Mouse (Mus musculus): ENCODE results near the gene Nars2.

Nars2 gene

DNA sequence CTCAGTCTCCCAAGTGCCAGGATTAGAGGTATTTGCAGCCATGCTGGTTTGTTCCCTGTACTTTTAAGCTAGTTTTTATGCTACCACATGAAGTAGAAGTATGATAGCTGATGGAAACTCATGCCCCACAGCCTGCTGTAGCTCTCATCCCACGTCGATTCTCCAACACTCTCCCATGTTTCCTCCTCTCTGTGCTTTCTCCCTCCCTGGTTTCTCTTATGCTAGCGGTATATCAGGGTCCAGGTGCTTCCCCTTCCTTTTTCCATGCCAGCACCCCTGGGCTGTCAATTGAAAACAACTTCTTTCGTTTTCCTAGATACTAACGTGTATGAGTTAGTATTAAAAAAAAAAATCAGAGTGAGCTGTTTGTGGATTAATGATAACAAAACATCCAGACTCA, 120.8 kb downstream of the Nars2 start:
- DNase-seq (ENCODE audit: low spot score in 2 of 2), result no peak

DNA sequence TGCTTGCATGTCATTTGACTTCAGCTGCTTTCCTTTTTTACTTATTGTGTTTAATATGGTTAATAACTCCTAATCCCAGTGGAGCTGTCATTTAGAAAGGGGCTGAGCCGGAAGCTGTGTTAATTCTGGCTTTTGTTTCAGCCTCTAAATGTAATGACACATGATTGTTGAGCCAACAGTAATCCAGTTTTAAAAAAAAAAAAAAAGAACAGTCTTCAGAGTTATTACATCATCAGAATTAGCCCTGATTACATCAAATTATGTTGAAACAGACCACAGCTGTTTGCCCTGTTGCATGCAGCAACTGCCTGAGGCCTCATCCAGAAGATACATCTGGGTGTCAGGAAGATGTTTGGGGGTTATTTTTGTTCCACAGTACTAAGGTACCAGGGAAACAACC, 123.7 kb downstream of the Nars2 start:
- no peak for DNase-seq (ENCODE audit: low spot score in 2 of 2)

DNA sequence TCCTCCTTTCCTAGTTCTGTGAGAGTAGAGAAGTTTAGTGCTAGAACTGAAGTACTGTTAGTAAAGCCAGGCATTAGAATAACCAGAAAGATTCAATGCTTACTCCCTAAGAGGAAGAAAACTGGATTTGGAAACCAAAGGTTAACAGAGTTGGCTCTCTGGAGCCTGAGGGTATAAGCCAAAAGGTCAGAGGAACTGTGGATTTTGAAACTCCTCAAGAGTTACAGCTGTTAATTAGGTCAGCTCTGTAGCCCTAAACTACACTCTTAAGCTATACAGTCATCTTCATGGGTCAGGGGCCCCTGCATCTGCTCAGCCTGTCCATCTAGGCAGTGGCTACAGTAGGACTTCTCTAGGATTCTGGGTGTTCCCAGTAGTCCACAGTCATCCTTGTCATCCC, 125.7 kb downstream of the Nars2 start:
- no peak for DNase-seq (ENCODE audit: low spot score in 2 of 2)

DNA sequence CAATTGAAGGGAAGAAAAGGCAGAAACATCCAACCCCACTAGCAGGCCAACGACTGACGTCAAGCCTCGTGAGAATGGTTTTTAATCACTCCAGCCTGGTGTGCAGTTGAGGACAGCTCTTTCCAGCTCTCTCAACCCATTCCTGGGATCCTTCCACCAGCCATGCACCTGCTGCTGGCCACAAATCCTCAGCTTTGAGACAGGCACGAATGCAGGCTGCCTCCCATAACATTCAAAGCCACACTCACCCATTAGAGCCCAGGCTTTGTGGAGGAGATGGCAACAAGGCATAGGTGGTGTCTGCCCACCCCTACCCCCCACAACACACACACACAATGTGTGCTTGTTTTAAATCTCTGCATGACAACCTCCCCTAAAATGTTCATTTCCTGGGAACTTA, 127.4 kb downstream of the Nars2 start:
- no peak for DNase-seq (ENCODE audit: low spot score in 2 of 2)

DNA sequence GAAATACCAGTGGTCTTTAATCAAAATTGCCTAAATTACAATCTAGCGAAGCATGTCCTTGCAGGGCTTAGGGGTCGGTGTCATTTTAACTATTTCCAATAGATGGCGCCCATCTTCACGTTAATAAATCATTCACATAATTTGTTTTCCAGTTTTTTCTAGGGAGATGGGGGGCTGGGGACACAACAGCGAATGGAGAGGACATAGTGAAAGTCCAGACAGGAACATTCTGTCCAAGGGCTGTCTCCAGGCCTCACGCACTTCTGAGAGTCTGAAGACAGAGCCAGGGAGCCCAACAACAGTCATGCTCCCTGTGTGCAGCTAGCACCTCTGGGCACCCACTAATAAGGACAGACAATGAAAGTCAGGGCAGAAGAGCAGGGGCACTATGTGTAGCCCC, 127.8 kb downstream of the Nars2 start:
- peak; percentile 30 to 40 for DNase-seq (ENCODE audit: low spot score in 2 of 2)

DNA sequence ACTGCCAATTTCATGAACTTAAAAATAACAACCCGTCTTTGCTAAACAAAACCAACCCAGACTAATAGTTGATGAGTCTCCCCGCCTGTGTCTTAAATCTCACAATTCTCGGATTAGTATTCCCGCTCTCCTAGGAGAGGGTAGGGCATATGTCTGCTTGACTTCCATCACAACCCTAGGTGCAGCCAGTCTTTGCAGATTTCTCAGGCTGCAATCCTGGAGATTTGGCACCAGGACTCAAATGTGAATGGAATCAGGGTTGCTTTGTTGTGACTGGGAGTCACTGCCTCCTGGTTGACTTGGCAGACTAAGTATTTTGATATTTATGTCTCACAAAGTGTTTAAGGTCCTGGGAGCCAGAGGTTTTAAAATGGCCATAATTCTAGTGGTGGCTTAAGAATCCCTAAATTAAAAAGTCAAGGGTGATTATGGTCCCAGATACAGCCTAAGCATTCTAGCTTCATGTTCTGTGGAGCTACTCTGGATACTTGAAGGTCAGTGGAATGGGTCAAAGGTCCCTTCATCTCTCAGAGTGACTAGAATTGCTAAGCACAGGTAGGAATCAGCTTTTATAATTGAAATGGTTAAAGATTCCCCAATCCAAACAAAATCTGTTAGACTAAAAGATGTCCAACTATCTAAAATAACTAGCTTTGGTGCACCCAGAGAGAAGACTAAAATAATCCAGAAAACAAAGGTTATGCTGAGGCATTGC, 128.5 kb downstream of the Nars2 start:
- DNase-seq (ENCODE audit: low spot score in 2 of 2), result no peak

DNA sequence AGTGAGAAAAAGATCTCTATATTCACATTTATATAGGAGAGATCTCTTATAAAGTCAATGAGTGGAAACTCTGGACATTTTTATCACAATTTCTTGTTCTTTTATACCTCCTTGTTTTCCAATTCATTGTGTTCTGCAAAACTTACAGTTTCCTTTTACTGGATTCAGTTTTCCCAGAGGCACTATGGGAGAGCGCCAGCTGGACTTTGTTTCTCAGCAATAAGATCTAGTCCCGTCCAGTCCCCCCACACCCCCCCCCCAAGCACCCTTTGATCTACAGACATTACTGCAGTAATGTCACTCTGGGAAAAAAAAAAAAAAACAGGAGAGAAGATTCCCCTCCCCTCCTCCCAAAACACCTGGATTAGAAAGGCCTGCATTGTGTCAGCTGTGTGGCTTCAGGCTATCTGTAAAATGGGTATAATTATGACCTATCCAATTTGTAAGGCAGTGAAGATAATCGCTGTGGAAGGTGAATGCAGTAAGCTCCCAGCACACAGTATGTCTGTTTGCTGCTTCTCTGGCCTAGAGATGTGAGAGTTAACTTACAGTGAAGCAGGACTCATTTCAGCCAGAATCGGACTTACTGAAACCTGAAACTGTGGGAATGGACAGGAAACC, 129.4 kb downstream of the Nars2 start:
- DNase-seq (ENCODE audit: low spot score in 2 of 2), result no peak

DNA sequence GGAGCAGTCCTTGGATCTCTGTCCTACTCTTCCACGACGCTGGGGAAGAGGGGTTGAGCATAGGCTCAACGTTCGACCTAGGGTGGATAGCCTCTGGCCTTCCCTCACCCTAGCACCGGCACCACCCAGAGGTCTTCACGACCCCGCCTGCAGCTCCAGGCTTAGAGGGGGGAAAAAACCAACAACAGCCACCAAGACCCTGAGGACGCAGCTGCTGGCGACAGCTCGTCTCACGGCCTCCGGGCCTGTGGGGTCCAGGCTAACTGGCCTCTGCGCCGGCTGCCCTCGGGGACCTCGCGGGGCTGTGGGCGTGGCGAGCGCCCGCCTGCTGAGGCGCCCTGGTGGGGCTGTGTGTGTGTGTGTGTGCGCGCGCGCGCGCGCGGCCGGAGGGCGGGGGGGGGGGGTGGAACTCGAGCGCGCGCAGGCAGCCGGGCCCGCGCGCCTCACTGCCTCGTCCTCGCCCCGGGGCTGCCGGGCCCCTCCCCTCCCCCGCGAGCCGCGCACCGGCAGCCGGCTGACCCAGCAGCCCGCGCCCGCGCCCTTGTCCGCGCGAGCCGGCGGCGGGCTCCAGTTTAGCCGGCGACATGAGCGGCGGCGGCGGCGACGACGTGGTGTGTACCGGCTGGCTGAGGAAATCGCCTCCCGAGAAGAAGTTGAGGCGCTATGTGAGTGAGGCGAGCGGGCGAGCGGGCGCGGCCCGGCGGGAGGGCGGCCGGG, 130.1 kb downstream of the Nars2 start, which contains the start of gene Gab2:
Gene Gab2, plus strand, starts transcription at position 345 of the 717 bp plus-strand sequence.
- DNase-seq (ENCODE audit: low spot score in 2 of 2), result peak; percentile 44 to 47

DNA sequence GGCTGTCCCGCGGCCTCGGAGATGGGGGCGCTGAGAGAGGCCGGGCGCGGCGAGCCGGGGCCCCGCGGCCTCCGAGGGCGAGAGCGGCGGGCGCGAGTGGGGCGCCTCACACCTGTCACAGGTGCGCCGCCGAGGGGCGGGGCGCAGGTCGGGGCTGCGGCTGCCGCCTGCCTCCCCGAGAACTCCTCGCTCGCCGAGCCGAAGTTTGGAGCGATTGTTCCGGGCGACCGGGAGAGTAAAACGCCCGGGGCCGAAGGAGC, 130.6 kb downstream of the Nars2 start:
- no peak for DNase-seq (ENCODE audit: low spot score in 2 of 2)

DNA sequence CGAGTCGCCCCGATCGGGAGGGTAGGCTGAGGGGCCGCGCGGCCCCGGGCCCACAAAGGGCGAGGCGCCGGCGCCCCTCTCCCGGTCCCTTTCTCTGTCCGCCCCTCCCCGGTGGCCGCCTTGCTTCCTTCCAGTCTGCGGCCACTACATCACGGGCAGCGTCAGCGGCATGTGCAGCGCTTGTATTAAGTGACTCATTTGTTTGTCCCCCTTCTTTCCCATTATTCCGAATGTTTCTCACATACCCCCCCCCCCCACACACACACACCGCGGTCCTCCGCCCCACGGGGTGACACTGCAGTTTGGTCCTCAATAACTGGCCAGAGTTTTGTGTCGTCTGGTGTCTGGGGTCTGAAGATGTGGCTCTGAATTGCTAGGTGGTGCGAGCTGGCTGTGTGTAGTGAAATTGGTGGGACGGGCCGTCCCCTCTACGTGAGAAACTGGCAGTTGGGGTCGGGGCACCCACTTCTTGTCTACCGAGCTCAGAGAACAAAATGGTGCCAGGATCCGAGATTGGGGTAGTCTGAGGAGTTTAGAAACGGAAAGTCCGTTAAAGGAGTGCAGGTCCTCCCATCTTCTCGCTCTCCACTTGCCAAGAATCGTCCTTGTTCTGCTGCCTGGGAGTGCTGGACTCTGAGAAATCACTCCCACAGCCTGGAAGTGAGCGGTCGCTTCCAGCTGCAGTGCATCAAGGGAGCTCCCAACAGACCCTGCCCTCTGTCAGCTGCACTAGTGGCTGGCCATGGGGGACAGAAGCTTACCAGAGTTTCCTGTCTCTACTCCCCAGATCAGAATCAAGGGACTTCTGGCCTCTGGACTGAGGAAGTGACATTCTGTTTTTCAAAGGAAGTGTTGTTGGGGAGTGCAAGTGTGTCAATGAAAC, 131.2 kb downstream of the Nars2 start:
- DNase-seq (ENCODE audit: low spot score in 2 of 2), result peak; percentile 33 to 39

DNA sequence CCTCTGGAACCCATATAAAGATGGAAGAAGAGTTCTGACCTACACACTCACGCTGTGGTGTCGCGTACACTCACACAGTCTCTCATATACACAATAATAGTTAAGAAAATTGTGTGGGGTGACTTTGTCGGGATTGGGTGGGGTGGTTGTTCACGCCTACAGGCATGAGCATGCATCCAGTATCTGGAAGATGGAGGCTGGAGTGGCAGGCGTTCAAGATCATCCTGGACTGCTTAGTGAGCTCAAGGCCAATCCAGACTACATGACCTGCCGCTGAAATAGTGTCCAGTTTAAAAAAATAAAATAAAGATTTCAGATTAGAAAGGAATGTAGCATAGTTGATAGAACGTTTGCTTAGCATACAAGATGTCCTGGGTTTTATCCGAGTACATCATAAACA, 132.3 kb downstream of the Nars2 start:
- DNase-seq (ENCODE audit: low spot score in 2 of 2), result no peak

DNA sequence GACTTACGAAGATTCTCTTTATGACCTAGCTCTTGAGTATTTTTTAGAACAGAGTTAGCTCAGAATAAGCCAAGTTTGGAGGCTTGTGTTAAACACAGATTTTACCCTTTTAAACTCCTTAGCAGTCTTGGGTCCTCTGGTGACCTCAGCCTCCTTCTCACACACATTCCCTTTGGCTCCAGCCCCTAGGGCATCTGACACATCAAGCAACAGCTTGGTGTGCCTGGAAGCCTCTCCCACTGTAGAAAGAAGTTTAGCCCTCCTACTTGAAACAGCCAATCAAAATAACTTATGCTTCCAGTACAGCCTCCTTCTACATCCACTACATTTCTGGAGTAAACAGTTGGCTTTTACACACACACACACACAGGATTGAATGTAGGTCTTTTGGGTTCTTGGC, 132.9 kb downstream of the Nars2 start:
- DNase-seq (ENCODE audit: low spot score in 2 of 2), result no peak

DNA sequence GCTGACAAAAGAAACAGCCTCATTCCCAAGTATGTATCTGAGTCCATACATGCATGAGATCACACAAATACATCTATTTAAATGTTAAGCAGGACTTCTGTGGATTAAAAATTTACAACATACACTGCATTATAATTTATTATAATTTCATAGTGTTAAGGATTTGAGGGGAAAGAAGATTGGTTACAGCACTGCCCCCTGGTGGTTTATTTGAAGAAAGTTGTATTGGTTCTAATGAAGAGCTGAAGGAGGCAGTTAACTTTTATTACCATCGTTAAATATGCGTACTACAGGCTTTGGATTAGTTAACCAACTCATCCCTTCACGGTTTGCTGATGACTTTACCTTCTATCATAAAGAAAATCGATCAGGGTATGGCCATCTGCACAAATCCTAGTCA, 134.0 kb downstream of the Nars2 start:
- DNase-seq (ENCODE audit: low spot score in 2 of 2), result no peak

DNA sequence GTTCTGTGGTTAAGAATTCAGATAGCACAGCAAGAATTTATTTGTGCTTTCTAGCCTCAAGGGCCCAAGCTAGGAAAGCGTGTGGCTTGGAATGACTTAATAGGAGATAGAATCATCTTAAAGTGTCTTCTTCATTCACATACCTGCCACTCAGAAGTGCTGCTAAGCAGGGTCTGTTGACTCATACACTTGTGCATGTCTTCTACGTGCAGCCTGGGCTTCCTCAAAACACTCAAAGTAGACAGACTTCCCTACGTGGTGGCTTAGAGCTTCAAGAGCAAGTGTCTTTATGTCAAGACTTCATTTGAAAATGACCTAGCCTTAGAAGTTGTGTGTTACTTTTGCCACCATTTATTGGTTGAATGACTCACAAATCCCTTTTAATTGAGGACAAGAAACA, 142.9 kb downstream of the Nars2 start:
- DNase-seq (ENCODE audit: low spot score in 2 of 2), result no peak

DNA sequence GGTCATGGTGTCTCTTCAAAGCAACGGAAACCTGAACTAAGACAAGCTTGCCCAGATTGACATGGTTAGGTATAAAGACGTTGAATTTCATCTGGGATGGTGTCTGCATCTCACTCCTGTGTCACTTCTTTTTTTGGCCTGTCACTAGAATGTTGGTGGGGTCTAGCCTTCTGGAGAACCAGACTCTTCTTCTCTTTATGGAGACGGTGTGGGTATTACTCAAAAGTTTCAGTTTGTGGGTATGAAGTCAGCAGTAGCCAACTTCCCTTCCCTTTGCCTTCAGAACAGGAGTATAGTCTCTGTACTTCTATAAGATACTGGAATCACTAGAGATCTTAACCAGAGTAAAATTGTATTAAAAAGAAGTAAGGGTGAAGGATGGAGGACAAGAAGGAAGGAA, 156.8 kb downstream of the Nars2 start:
- DNase-seq (ENCODE audit: low spot score in 2 of 2), result no peak
